Mouse (Mus musculus) retina, adult 2 months (tissue): ENCODE data around the gene Pcbp2.

Source experiments
- DNase-seq: peaks from one replicate; pipeline ENCODE4 v3.0.0-alpha.2; 2012; ENCODE audit warnings: low read depth, low spot score

Pcbp2 gene

DNA sequence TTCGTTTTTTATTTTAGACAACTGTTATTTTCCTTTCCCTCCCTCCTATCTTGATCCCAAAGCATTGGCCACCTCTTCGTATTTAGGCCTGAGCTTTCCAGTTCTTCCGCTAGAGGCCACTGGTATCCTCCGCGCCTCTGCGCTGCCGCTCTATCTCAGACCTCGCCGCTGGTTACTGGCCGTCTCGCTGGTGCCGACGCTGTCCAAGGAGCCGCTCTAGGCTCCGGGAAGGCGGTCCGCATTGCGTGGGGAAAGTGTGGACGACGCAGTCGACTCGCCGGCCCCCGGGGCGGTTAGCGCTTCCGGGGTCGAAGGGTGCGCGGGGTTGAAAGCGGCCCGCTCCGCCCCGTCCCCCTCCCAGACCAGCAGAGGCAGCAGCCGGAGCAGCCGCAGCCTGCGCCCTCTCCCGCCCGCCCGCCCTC is at the start of gene Pcbp2:
Pcbp2 (plus strand) TSS at position 357 of the 422 bp plus-strand sequence.
- DNase-seq = peak; percentile 95

DNA sequence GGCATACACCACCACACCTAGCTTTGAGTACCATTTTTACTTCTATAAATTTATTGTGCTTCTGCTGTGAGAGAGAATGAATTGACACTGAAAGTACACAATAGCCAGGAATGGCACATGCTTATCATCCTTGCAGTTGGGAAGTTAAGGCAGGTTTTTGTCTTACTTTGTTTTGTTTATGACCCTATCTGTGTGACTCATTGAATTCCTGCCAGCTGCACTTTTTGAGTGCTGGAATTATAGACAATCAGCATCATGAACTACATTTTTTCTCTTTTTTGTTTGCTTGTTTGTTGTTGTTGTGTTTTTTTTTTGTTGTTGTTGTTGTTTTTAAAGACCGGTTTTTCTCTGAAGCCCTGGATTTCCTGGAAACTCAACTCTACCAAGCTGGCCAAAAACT is 49.4 kb upstream of the Pcbp2 start:
- no peak for DNase-seq

GRCm38 (mm10) chr15:102421437-102421836 is 48.9 kb upstream of the Pcbp2 start:
- peak; percentile 38 for DNase-seq

DNA sequence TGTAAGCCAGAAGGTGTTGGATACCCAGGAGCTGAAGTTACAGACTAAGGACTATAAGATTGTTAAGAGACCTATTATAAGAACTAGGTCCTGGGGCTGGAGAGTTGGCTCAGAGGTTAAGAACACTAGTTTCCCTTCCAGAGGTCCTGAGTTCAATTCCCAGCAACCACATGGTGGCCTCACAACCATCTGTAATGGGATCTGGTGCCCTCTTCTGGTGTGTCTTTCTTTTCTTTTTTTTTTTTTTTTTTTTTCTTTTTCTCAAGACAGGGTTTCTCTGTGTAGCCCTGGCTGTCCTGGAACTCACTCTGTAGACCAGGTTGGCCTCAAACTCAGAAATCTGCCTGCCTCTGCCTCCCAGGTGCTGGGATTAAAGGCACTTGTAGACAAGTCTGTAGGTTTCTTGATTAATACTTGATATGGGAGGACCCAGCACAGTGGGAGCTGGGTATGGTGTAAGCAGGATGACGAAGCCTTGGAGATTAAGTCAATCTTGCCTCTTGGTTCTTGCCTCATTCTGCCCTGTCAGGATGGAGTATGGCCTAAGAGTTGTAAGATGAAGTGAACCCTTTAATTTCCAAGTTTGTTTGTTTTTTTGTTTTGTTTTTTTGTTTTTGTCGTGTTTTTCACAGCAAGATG is 46.6 kb upstream of the Pcbp2 start:
- no peak for DNase-seq

- no peak for DNase-seq
These were observed 45.7 kb upstream of the Pcbp2 start for GRCm38 (mm10) chr15:102424657-102425056.

GRCm38 (mm10) chr15:102426963-102427362 is 43.4 kb upstream of the Pcbp2 start:
- no peak for DNase-seq

DNA sequence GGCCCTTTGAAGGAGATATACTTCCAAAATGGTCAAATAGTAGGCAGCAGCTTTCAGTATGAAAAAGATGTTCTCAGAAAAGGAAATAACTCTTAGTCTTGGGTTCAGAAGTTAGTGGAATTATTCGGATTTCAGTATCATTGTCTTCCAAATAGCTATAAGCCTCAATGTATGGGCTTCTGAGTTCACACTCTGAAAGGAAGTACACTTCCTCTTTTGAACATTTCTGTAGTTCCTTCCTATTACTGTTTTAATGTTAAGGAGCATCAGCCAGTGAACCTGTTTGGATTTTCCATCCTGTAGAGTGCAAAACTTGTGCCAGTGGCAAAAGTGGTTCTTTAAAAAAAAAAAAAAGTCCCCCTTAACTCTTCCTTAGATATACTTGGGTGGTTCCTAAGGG is 38.3 kb upstream of the Pcbp2 start:
- no peak for DNase-seq

- DNase-seq = no peak
These were observed 37.2 kb upstream of the Pcbp2 start for GRCm38 (mm10) chr15:102433173-102433572.

DNA sequence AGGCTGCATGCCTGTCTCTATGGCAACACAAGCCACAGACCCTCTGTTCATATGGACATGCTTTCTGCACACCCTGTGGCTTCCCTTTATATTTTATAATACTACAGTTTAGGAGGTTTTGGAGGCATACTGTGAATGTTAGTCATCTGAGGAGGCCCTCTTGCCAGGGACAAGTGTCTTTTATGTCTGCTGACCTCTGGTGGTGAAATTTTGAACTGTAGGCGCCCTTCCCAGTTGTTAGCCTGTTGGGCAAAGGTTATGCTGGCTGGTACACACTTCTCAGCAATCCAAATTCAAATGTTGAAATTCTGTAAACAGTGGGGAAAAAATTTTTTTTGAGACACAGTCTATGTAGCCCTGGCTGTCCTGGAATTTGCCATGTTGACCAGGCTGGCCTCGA is 27.8 kb upstream of the Pcbp2 start:
- peak; percentile 63 for DNase-seq

DNA sequence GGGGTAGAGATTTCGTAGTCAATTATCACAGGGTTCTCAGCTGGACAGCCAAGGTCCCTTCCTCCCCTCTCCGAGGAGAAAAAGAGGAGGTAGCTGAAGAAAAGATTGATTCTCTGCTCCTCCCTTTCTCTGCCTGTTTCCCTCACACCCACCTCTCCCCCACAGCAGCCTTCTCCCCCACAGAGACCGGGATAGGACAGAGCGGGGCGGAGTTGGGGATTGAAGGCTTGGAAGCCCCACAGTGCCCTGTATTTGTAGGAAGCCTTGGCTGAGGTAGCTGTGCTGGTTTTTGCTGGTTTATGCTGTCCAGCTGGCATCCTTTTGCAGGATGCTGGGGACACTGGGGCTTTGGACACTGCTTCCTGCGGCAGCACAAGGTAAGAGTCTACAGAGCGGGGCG is 25.2 kb upstream of the Pcbp2 start, which contains the start of gene Amhr2:
Amhr2 (plus strand) TSS at position 222 of the 400 bp plus-strand sequence.
- DNase-seq = no peak

GRCm38 (mm10) chr15:102446448-102446847 is 23.9 kb upstream of the Pcbp2 start:
- DNase-seq = no peak

DNA sequence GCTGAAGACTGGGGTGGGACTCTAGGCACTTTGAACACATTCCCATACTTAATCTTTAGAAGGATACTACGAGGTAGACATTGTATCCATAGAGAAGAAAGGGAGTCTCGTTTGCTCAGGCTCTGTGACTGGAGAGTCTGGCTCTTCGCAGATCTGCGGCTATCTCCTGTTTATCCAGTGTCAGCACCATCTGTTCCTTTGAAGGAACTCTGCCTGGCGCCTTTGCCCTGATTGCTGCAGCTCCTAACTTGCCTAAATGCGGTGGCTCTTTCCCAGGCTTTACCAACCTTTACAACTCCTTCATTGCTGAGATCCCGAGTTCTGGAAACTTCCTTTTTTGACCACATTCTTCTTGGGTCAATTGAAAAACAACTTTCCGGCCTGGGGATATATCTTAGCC is 21.0 kb upstream of the Pcbp2 start:
- no peak for DNase-seq

DNA sequence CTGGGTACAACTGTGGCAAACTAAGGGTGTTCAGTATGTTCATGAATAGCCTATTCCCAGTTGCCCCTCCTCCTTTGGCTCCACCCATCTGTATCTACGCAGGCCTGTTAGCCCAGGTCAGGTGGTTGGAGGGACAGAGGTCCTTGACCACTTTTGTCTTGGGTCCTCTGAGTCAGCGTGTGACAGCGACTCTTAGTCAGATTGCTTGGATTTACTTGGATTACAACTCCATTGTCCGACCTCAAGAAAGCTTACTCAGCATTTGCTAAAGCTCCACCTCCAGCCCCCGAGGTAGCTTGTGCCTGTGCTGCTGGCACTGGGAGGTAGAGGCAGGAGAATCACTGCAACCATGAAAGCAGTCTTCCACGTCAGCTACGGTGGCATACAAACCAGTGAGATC is 19.4 kb upstream of the Pcbp2 start:
- no peak for DNase-seq

DNA sequence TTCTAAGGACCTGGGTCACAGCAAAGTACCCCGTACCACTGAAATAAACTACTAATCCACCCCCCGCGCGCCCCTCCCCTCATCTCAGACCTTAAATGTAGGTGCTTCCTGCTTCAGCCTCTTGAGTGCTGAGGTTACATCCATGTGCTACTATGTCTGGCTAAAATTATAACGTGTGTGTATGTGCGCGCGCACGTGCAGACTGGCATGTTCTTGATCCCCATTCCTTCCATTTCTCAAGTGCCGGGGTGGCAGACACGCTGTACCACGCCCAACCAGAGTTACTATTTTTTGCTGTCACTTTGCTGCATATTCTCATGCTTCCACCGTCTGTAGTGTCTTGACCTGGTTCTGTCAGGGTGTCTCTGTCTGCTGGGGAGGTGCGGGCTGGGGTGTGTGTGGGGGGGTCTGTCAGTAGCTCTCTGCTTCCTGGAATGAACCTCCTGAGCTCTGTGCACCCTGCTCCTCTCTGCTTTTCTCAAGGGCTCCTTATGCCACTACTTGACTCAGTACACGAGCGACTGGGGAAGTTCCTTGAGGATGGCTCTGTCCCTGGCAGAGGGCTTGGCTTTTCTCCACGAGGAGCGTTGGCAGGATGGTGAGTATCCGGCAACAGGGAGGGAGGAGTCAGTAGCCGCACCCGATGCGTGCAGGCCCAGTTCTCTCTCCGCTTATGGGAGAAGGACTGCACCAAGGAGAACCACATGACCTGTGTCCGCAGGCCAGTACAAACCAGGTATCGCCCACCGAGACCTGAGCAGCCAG is 18.5 kb upstream of the Pcbp2 start:
- no peak for DNase-seq

DNA sequence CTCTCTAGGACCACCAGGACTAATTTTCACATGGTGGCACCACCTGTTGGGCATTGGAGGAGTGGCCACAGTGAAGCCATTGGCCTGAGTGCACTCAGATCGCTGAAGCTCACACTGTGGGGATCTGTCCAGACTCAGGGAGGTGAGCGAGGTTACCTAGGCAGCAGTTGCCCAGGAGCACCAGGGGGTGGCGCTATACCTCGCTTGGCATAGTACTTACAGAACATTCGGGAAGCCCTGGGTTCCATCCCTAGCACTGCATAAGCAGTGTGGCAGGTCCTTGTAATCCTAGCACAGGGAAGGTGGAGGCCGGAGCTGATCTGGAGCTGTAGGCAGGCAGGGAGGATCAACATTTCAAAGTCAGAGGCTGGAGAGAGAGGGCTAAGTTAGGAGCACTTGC is 14.3 kb upstream of the Pcbp2 start:
- DNase-seq = no peak

DNA sequence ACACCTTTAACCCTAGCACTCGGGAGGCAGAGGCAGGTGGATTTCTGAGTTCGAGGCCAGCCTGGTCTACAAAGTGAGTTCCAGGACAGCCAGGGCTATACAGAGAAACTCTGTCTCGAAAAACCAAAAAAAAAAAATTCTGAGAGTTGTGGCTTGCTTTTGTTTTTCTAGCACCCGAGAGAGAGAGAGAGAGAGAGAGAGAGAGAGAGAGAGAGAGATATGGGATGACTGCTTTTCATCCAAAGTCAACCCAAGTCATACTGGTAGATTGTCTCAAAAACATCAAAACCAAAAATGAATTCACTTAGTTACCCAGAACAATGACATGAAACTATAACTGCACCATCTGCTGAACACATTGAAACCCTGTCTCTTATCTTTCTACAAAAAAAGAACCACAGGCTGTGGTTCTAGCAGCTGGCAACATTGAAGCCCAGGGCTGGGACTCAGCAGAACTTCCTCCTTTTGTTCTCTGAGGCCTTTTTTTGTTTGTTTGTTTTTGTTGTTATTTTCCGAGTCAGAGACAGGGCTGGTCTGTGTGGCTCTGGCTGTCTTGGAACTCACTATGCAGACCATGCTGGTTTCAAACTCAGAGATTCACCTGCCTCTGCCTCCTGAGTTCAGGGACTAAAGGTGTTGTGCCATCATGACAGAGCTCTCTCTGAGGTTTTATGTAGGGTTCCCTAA is 12.1 kb upstream of the Pcbp2 start:
- DNase-seq = no peak

DNA sequence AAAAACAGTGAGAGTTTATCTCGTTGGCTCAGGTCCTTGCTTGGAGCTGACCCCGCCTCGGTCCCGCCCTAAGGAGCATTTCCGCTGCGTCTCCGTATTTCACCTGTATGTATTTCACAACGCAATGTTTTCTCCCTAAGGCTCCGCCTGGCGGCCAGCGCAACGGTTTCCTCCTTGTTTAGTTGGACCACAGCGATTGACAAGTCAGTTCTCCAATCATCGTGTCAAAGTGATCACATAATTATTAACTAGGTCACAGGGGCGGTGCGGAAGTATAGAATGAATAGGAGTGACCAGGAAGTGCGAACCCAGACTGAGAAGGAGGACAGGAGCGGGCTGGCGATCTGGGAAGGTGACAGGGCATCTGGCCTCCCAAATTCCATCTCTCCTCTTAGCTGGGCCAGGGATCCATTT is 11.4 kb upstream of the Pcbp2 start, which contains the start of gene Prr13:
Prr13 (plus strand) TSS at position 125 of the 414 bp plus-strand sequence.
- DNase-seq = peak; percentile 96

DNA sequence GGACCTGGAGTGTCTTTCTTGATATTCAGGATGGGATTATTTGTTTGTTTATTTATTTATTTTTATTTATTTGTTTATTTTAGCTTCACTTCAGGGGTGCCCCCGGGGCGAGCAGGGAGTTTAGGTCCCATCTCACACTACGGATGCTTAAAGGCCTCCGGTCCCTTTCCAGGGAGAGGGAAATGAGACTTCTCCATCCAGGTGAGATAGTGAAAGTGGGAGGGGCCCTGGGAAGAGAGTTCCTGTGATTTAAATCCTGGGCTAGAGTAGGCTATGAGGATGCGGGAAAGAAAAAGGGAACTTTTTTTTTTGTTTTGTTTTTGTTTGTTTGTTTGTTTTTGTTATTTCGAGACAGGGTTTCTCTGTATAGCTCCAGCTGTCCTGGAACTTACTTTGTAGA is 11.0 kb upstream of the Pcbp2 start:
- no peak for DNase-seq

- no peak for DNase-seq
These were observed 10.5 kb upstream of the Pcbp2 start for GRCm38 (mm10) chr15:102459847-102460246.

DNA sequence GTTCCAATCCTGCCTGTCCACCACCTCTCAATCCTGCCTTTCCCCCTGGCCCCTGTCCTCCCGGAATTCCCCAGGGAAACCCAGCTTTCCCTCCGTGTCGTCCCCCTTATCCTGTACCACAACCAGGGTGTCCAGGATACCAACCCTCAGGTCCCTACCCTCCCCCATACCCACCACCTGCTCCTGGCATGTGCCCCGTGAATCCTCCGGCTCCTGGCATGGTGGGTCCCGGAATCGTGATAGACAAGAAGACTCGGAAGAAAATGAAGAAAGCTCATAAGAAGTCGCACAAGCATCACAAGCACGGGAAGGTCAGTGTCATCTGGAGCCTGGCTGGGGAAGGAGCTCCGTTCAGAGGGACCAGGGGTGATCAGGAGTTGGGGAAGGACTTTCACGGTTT is 9.9 kb upstream of the Pcbp2 start:
- no peak for DNase-seq

- no peak for DNase-seq
These were observed 9.4 kb upstream of the Pcbp2 start for GRCm38 (mm10) chr15:102460971-102461370.

DNA sequence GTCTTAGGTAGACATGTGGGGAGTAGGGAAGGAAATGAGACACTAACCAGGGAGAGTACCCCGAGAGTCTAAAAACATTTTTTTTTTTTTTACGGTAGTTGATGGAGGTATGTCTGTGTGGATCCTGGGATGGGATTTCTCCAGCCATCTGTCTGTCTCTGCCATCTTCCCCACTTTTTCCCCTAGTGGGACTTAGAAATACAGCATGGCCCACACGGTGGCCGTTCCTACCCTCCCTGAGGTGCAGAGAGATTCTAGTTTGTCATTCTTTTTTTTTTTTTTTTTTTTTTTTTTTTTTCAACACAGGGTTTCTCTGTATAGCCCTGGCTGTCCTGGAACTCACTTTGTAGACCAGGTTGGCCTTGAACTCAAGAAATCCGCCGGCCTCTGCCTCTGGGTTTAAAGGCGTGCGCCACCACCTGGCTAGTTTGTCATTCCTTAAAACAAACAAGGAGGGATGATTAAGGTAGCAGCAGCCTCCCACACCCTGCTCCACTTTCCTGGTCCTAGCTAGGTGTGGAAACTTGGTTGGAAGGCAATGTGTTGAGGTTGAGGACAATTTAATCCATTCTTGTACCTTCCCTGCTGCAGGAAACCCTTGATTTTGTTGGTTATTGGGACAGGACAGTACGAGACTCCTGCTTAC is 8.8 kb upstream of the Pcbp2 start:
- DNase-seq = no peak
